Mouse (Mus musculus) cortical plate, adult 2 months (tissue): ENCODE measurements around the gene Spdya.

ENCODE experiments used
- CTCF ChIP-seq: fragments of 200-500 bp; IDR thresholded peaks from 2 replicates; pipeline ENCODE4 v1.5.1; 2011; ENCODE audit warnings: mild to moderate bottlenecking, control low read depth, low read length; ENCODE audit not compliant: insufficient read depth; ENCODE audit errors: extremely low read depth
- POLR2A ChIP-seq: fragments of 200-500 bp; IDR thresholded peaks from 2 replicates; pipeline ENCODE4 v1.6.1; 2011; ENCODE audit warnings: mild to moderate bottlenecking, low read length, control low read depth; ENCODE audit not compliant: insufficient read depth; ENCODE audit errors: extremely low read depth

GRCm38 (mm10) chr17:71526302-71526708, 25.6 kb upstream of the Spdya start:
- TF ChIP-seq CTCF (no peak), POLR2A (no peak)
